Mouse (Mus musculus) telencephalon, adult 2 months (tissue): Measurements from ENCODE around the gene Vps45.
A peak's percentile ranks its signal among the peaks of the same experiment; 100 is the strongest.
"Not testable (repeated sequence)": the region's sequence is repeated elsewhere in the genome, so short reads cannot be mapped to it uniquely, and the experiment has no call there.

ENCODE experiments used
- DNase-seq: peaks from one replicate; pipeline ENCODE4 v3.0.0-alpha.2; 2011; ENCODE audit warnings: low read depth, low spot score

Gene Vps45

DNA sequence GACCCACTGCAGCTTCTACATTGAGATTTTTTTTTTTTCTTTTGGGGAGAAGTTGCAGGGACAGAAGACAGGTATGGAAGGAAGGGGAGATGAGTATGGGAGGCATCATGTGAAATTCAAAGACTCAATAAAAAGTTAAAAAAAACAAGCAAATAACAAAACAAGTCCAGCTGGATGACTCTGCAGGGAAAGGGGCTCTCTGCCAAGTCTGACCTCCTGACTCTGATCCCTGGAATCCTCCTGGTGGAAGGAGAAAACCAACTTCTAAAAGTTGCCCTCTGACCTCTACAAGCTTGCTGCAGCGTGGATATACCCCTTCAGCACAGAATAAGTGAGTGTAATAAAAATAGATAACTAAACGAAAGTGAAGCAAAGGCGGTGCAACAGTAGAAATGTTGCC, 20.4 kb upstream of the Vps45 start:
- no peak for DNase-seq

- no peak for DNase-seq
These were observed 19.8 kb upstream of the Vps45 start for GRCm38 (mm10) chr3:96078066-96078465.

DNA sequence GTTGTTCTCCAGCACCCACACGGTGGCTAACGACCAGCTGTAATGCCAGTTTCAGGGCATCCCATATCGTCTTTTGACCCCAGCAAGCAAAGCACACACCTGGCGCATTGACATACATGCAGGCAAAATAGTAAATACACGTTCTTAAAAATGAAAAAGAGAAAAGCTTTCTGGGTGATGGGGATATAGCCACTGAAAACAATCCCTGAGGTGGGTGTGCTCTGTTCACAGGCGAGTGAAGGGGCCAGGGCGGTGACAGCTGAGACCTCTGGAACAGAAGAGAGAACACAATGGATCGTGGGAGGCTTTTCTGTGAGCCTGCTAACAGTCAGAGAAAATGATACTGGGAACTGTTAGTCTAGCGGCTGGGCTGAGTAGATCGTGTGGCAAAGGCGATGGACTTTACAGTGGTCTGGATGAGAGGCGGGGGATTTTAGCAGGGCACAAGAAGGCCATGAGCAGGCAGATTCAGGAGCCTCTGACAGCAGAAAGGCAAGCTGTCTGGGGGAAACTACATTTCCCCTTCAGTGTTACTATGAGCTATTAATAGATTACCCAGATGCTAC, 14.7 kb upstream of the Vps45 start:
- DNase-seq = no peak

DNA sequence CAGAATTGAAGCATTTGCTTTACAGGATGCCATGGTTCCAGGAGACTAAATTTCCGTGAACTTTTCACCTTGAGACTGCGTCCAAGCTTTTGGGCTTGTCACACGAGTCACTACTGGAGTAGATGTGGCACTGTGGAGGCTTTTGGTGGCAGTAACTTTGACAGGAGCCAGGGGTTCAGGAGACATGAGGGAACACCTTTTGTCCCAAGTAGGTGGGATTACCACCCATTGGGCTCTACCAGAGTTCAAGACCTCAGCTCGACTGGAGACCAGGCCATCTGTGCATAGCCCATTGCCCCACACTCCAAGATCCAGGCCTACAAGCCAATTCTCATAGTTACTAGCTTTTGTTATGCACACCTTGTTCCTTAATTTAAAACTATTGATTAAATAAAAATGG, 12.0 kb upstream of the Vps45 start:
- DNase-seq = no peak

- DNase-seq = no peak
These were observed 11.3 kb upstream of the Vps45 start for GRCm38 (mm10) chr3:96069542-96069941.

GRCm38 (mm10) chr3:96069046-96069445, 10.8 kb upstream of the Vps45 start:
- no peak for DNase-seq

DNA sequence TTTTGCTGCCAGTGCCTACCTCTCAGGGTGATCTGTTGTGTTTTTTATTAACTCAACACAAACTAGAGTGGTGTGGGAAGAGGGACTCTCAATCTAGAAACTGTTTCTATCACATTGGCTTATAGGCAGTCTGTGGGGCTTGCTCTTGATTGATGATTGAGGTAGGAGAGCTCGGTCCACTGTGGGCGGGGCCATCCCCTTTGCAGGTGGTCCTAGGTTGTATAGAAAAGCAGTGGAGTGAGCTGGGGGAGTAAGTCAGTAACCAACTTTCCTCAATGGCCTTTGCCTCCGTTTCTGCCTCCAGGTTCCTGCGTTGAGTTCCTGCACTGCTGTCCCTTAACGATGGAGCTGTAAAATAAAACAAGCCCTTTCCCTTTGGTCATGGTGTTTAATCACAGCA, 8.5 kb upstream of the Vps45 start:
- DNase-seq = no peak

GRCm38 (mm10) chr3:96065754-96066375, 7.6 kb upstream of the Vps45 start:
- DNase-seq = peak; percentile 86

- DNase-seq = no peak
These were observed 6.9 kb upstream of the Vps45 start for GRCm38 (mm10) chr3:96065147-96065546.

DNA sequence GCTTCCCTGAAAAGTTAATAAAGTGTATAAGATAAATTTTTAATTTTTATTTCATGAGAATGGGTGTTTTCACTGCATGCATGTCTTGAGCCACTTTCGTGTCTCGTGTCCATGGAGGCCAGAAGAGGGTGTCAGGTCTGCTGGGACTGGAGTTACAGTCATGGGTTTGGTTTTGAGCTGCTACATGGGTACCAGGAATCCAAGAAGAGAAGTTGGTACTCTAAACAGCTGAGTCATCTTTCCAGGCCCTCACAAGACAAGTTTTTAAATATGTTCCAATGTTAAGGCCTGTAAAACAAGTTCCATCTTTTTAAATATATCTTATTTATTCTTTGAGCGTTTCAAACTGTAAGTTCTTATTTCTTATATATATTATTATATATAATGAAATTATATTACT, 6.0 kb upstream of the Vps45 start:
- DNase-seq = no peak

DNA sequence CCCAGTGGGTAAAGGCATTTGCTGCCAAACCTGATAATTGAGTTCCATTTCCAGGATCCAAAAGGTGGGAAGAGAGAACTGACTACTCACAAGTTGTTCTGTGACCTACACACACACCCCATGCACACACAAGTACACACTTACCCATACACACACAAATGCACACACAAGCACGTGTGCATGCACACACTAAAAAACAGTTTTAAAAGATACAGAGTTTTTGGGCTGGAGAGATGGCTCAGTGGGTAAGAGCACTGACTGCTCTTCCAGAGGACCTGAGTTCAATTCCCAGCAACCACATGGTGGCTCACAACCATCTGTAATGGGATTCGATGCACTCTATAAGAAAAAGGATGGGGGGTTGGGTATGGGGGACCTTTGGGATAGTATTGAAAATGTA, 5.0 kb upstream of the Vps45 start:
- DNase-seq = no peak

- DNase-seq = no peak
These were observed 1.9 kb upstream of the Vps45 start for GRCm38 (mm10) chr3:96060146-96060545.

DNA sequence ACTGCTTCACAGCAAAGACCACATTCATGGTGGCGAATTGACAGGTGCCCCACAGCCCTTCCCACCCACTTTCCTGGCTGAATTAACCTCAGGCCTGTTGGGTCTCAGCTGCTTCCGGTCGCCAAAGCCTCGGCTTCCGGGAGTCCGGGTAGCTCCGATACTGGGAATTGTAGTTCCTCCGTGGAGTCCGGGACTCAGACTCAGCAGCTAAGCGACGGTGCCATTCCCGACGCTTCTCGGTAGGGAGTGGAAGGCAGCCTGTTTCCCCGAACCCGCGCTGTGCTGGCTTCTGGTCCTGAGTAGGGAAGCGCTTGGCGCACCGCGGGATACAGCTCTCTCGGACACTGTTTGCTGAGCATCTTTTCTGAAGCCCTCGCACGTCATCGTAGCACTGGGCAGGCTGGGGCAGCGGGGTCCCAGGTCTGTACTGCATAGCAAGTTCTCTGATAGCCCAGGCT, 490 bp downstream of the Vps45 start:
- peak; percentile 91 for DNase-seq

- no peak for DNase-seq
These were observed 2.2 kb downstream of the Vps45 start for GRCm38 (mm10) chr3:96056031-96056430.

- no peak for DNase-seq
These were observed 3.0 kb downstream of the Vps45 start for GRCm38 (mm10) chr3:96055294-96055693.

- DNase-seq = no peak
These were observed 6.4 kb downstream of the Vps45 start for GRCm38 (mm10) chr3:96051839-96052238.

GRCm38 (mm10) chr3:96051186-96051585, 7.1 kb downstream of the Vps45 start:
- no peak for DNase-seq

GRCm38 (mm10) chr3:96050779-96051178, 7.5 kb downstream of the Vps45 start:
- DNase-seq = no peak

DNA sequence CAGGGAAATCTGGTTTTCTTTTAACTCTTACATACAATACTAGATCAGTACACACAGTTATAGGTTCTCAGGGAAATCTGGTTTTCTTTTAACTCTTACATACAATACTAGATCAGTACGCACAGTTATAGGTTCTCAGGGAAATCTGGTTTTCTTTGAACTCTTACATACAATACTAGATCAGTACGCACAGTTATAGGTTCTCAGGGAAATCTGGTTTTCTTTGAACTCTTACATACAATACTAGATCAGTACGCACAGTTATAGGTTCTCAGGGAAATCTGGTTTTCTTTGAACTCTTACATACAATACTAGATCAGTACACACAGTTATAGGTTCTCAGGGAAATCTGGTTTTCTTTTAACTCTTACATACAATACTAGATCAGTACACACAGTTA, 13.7 kb downstream of the Vps45 start:
- DNase-seq = not testable (repeated sequence)

DNA sequence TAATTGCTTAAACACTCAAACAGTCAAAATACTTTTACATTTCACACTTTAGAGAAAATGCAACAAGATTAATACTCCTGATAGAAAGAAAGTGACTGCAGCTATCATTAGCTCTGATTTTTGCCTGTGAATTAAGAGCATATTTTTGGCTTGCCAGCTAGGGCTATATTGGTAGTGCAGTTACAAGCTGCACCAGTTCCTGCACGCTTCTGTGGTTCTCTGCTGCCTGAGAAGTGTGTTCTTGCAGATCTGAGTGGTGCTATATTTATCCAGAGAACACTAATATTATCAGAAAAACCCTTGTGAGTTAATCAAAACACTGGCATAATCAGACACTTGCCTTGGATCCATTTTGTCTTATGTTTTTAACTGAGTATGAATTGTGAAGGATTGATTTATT, 15.2 kb downstream of the Vps45 start:
- no peak for DNase-seq

DNA sequence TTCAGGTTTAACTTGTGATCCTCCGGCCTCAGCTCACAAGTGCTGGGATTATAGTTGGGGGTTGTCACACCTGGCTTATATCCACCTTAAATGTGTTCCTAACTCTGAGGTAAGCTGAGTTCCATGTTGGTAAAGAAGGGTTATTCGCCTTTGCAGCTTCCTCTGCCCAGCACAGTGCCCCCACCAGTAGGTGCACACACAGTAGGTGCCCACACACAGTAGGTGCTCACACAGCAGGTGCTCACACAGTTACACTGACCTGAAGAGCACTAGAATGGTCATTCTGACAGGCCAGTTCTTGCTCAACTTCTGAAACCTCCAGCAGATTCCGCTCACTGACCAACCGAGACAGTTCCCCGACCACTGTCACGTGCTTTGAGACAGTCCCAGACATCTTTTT, 17.2 kb downstream of the Vps45 start:
- no peak for DNase-seq

DNA sequence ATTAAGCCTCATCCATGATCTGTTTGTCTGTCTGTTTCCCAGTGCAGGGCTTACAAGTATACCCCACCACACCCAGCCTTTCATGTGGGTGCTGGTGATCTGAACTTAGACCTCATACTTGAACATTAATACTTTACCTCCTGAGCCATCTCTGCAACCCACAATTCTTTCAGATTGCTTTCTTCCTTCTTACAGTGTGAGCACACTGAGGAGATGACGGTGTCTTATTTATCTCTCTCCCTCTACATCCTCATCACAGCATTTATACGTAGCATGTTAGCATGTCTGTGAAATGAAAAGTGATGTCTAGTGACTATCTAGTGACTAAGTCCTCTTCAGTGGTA, 17.6 kb downstream of the Vps45 start:
- DNase-seq = no peak

DNA sequence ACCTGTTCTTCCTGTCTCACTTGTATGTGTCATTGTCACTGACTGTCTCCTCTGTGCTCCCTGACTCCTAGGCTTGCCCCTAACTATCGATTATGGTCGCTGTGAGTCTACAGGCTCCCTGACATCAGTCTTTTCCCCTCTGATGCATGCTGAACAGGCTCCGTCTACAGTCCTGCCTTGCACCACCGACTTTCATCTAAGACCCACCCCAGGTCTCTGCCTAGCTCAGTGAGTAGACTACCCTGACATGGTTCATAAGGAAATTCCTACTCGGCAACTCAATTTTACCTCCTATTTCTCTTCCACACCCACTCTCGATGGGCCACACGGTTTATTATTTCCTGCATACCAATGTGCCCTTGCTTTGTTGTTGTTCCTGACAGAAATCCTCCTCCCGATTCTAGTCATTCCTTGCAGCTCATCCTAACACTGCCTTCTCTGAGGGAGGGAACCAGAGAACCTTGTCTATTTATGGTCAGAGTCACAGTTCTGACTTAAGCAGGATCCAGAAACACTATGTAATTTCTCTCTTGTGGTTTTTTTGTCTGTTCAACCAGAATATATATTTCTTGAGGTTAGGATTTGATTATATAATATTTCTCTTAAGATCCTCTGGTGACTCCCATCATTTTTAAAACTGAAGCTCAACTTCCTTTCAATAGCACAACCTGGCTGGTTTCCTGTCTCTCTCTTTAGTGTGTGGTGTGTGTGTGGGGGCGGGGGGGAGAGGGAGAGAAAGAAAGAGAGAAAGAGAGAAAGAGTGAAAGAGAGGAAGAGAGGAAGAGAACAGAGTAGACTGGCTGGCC, 18.2 kb downstream of the Vps45 start:
- no peak for DNase-seq
